Mouse (Mus musculus): Measurements from ENCODE around the gene Lypd6b.

Lypd6b gene

DNA sequence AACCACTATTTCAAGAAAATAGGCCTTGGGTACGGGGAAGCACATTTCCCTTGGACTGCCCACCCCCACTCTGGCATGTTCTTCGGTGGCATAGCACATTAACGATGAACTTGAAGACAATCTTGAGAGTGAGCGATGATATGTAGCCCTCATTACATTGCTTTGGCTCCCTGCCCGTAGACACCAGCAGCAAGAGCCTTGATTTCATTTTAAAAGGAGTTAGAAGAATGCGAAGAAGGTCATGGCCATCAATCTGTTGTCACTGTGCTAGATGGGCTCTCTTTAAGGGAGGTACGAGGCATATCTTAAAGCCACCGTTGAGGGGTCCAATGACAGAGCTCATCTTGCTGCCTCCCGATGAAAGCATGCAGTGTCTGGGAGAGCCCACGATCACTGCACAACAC lies 68.7 kb downstream of the Lypd6b start:
- TF ChIP-seq POU5F1 (IDR thresholded peaks at IDR 0.05; ENCODE audit: borderline replicate concordance, low read length) (no peak), CTCF (conservative IDR thresholded peaks at IDR 0.05; ENCODE audit: low read length) (no peak), NANOG (IDR thresholded peaks at IDR 0.05; ENCODE audit: borderline replicate concordance, low read length) (no peak)
- H3K27me3 ChIP-seq (ENCODE audit: insufficient read depth, low read length): no peaks in the 10 kb centered on the region
- H3K36me3 ChIP-seq (ENCODE audit: insufficient read depth, low read length): no peaks in the 10 kb centered on the region
- H3K4me1 ChIP-seq (replicated peaks; ENCODE audit: low read depth, low read length): peaks cover 9% of the 10 kb centered on the region; the same call in 1 of the 2 replicates
- H3K9me3 ChIP-seq (ENCODE audit: low read length): no peaks in the 10 kb centered on the region
- no peak overlapping the region for H3K4me3 ChIP-seq (replicated peaks; ENCODE audit: low read length)

DNA sequence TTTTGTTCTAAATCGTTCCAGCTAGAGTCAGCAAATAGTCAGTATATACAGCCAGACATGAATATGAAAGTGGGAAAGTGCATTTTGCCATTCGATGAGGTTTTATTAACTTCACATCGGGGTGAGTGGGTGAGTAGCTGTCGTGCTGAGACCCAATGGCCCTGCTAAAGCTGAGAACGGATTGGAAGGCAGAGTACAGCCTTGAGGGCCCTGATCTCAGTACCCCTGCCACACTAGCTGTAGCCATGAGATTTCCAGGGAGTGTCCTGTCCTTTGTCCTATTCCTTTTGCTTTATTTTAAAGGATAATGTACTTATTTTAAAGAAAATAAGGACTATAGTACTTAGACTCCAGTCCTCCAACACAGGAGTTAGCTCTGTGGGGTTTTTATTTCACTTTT lies 69.1 kb downstream of the Lypd6b start:
- no peak overlapping the region for H3K4me3 ChIP-seq (replicated peaks; ENCODE audit: low read length)
- H3K4me1 ChIP-seq (replicated peaks; ENCODE audit: low read depth, low read length): peaks cover 13% of the 10 kb centered on the region; the same call in 1 of the 2 replicates
- no peaks in the 10 kb centered on the region for H3K27me3 ChIP-seq (ENCODE audit: insufficient read depth, low read length)
- TF ChIP-seq POU5F1 (IDR thresholded peaks at IDR 0.05; ENCODE audit: borderline replicate concordance, low read length) (no peak), NANOG (IDR thresholded peaks at IDR 0.05; ENCODE audit: borderline replicate concordance, low read length) (no peak), CTCF (conservative IDR thresholded peaks at IDR 0.05; ENCODE audit: low read length) (no peak)
- H3K36me3 ChIP-seq (ENCODE audit: insufficient read depth, low read length): no peaks in the 10 kb centered on the region
- no peaks in the 10 kb centered on the region for H3K9me3 ChIP-seq (ENCODE audit: low read length)

GRCm38 (mm10) chr2:49860219-49860962 lies 72.9 kb downstream of the Lypd6b start:
- Histone ChIP-seq H3K36me3 (ENCODE audit: insufficient read depth, low read length) (no peaks in the 10 kb centered on the region), H3K9me3 (ENCODE audit: low read length) (no peaks in the 10 kb centered on the region), H3K4me1 (replicated peaks; ENCODE audit: low read depth, low read length) (peaks cover 14% of the 10 kb centered on the region; the same call in 1 of the 2 replicates), H3K27me3 (ENCODE audit: insufficient read depth, low read length) (0 out of 2 replicates have a peak, but pooled peaks cover 2% of the 10 kb centered on the region), H3K4me3 (replicated peaks; ENCODE audit: low read length) (no peak overlapping the region)
- TF ChIP-seq NANOG (IDR thresholded peaks at IDR 0.05; ENCODE audit: borderline replicate concordance, low read length): no peak
- TF ChIP-seq CTCF (conservative IDR thresholded peaks at IDR 0.05; ENCODE audit: low read length): no peak
- no peak for TF ChIP-seq POU5F1 (IDR thresholded peaks at IDR 0.05; ENCODE audit: borderline replicate concordance, low read length)

DNA sequence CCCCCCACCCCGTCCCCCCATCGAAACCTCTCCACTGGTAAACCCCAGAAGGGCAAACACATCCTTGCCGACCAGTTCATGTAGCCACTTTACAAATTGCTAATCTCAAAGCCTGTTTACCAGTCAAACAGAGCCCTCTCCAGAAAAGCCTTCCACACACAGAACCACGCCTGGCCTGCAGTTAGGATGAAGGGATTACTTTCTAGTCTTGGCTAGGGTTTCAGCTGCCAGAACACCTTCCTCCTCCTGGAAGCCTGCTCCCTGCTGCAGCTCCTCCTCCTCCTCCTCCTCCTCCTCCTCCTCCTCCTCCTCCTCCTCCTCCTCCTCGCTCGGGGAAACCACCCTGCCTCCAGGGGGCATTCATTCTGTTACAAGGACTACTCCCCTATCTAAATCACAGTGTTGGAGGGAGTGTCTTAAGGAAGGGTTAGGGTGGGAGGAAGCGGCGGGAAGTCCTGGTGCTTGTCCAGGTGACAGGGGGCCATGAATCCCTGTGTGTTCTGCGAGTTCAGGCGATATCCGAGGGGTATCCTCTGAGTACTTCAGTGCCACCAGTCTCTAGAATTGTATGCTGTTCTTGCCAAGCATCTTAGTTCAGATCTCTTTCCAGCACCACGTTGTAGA lies 73.6 kb downstream of the Lypd6b start:
- no peaks in the 10 kb centered on the region for H3K9me3 ChIP-seq (ENCODE audit: low read length)
- H3K4me1 ChIP-seq (replicated peaks; ENCODE audit: low read depth, low read length): peaks cover 14% of the 10 kb centered on the region; the same call in 1 of the 2 replicates
- TF ChIP-seq POU5F1 (IDR thresholded peaks at IDR 0.05; ENCODE audit: borderline replicate concordance, low read length): no peak
- no peak for TF ChIP-seq CTCF (conservative IDR thresholded peaks at IDR 0.05; ENCODE audit: low read length)
- no peak for TF ChIP-seq NANOG (IDR thresholded peaks at IDR 0.05; ENCODE audit: borderline replicate concordance, low read length)
- 0 out of 2 replicates have a peak, but pooled peaks cover 2% of the 10 kb centered on the region for H3K27me3 ChIP-seq (ENCODE audit: insufficient read depth, low read length)
- H3K36me3 ChIP-seq (ENCODE audit: insufficient read depth, low read length): no peaks in the 10 kb centered on the region
- no peak overlapping the region for H3K4me3 ChIP-seq (replicated peaks; ENCODE audit: low read length)

DNA sequence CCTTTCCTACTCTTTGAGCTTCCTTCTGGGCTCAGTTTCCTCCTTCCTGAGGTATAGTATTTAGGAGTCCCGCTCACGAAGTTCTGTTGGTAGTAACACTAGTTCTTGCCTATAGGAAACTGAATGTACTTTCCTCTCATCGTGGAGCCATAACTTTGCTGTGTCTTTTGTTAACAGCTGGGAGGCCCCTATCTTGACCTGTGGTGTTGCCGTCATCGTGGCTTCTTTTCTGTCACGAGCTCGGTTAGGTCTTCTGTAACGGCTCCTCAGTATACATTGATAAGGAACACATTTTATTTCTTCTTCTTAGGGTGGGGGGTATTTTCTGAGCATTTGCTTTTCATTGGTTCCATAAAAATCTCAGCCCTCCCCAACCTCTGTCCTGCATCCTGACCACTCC lies 74.2 kb downstream of the Lypd6b start:
- TF ChIP-seq NANOG (IDR thresholded peaks at IDR 0.05; ENCODE audit: borderline replicate concordance, low read length) (no peak), CTCF (conservative IDR thresholded peaks at IDR 0.05; ENCODE audit: low read length) (no peak), POU5F1 (IDR thresholded peaks at IDR 0.05; ENCODE audit: borderline replicate concordance, low read length) (no peak)
- peaks cover 14% of the 10 kb centered on the region; the same call in 1 of the 2 replicates for H3K4me1 ChIP-seq (replicated peaks; ENCODE audit: low read depth, low read length)

GRCm38 (mm10) chr2:49868116-49868858 lies 80.8 kb downstream of the Lypd6b start:
- H3K4me3 ChIP-seq (replicated peaks; ENCODE audit: low read length): no peak overlapping the region
- H3K9me3 ChIP-seq (ENCODE audit: low read length): peaks cover 3% of the 10 kb centered on the region; the same call in 1 of the 2 replicates
- no peak for TF ChIP-seq NANOG (IDR thresholded peaks at IDR 0.05; ENCODE audit: borderline replicate concordance, low read length)
- no peak for TF ChIP-seq POU5F1 (IDR thresholded peaks at IDR 0.05; ENCODE audit: borderline replicate concordance, low read length)
- no peak for TF ChIP-seq CTCF (conservative IDR thresholded peaks at IDR 0.05; ENCODE audit: low read length)
- H3K27me3 ChIP-seq (ENCODE audit: insufficient read depth, low read length): 0 out of 2 replicates have a peak, but pooled peaks cover 2% of the 10 kb centered on the region
- H3K36me3 ChIP-seq (ENCODE audit: insufficient read depth, low read length): no peaks in the 10 kb centered on the region
- H3K4me1 ChIP-seq (replicated peaks; ENCODE audit: low read depth, low read length): no peaks in the 10 kb centered on the region

More for the DNA sequence above, 74.2 kb downstream of the Lypd6b start:
- H3K36me3 ChIP-seq (ENCODE audit: insufficient read depth, low read length): no peaks in the 10 kb centered on the region
- H3K9me3 ChIP-seq (ENCODE audit: low read length): no peaks in the 10 kb centered on the region
- 0 out of 2 replicates have a peak, but pooled peaks cover 2% of the 10 kb centered on the region for H3K27me3 ChIP-seq (ENCODE audit: insufficient read depth, low read length)
- H3K4me3 ChIP-seq (replicated peaks; ENCODE audit: low read length): no peak overlapping the region

DNA sequence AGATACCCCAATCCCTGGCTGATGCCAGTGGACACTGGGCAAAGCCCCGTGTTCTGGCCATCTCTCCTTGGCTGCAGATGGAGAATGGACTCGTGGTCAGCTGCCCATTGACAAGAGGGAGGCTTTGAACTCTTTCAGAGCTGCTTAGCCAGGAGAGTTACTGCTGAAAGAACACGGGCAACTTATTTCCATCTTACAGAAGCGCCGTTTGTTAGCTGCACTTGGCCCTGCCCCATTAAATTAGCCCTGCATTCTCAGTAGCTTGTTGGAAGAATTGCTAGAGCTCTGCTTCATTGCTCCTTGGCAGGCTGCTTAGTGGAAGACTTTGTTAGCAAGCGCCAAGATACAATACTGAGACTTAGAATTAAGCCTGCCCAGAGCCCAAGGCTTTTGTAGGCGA lies 81.6 kb downstream of the Lypd6b start:
- TF ChIP-seq NANOG (IDR thresholded peaks at IDR 0.05; ENCODE audit: borderline replicate concordance, low read length) (no peak), POU5F1 (IDR thresholded peaks at IDR 0.05; ENCODE audit: borderline replicate concordance, low read length) (no peak), CTCF (conservative IDR thresholded peaks at IDR 0.05; ENCODE audit: low read length) (no peak)
- Histone ChIP-seq H3K27me3 (ENCODE audit: insufficient read depth, low read length) (no peaks in the 10 kb centered on the region), H3K36me3 (ENCODE audit: insufficient read depth, low read length) (no peaks in the 10 kb centered on the region), H3K9me3 (ENCODE audit: low read length) (peaks cover 3% of the 10 kb centered on the region; the same call in 1 of the 2 replicates), H3K4me1 (replicated peaks; ENCODE audit: low read depth, low read length) (no peaks in the 10 kb centered on the region), H3K4me3 (replicated peaks; ENCODE audit: low read length) (no peak overlapping the region)
